Mouse (Mus musculus) limb, embryonic 13.5 days (tissue): ENCODE results near the gene Apod. TPM values are rescaled to one million over a fixed set of nuclear protein-coding genes. Genes with fewer than 3 reads are reported as not detected.

Experiments
- ATAC-seq: fragments of 200-750 bp; cut with Nextera tagmentation; 2 replicates; pipeline ENCODE4 v1.8.0; 2017; ENCODE audit warnings: low read depth, moderate number of reproducible peaks, moderate TSS enrichment; ENCODE audit not compliant: low FRiP score
- H3K27ac ChIP-seq: fragments of 300-500 bp; sonication (generic); 2 replicates; pipeline ENCODE4 v1.5.1; 2015; ENCODE audit warnings: inconsistent platforms, mild to moderate bottlenecking, moderate library complexity
- H3K27me3 ChIP-seq: fragments of 300-500 bp; sonication (generic); 2 replicates; pipeline ENCODE4 v1.6.1; 2015; ENCODE audit warnings: mild to moderate bottlenecking, inconsistent platforms
- H3K36me3 ChIP-seq: fragments of 300-500 bp; sonication (generic); 2 replicates; pipeline ENCODE4 v1.6.1; 2015; ENCODE audit warnings: inconsistent platforms, mild to moderate bottlenecking, moderate library complexity
- H3K4me1 ChIP-seq: fragments of 300-500 bp; sonication (generic); 2 replicates; pipeline ENCODE4 v1.6.1; 2015; ENCODE audit warnings: inconsistent platforms
- H3K4me2 ChIP-seq: fragments of 300-500 bp; sonication (generic); replicated peaks from 2 replicates; pipeline ENCODE4 v1.6.1; 2015; ENCODE audit warnings: inconsistent platforms, mild to moderate bottlenecking, moderate library complexity
- H3K4me3 ChIP-seq: fragments of 300-500 bp; sonication (generic); 2 replicates; pipeline ENCODE4 v1.5.1; 2015; ENCODE audit warnings: moderate library complexity, mild to moderate bottlenecking, inconsistent platforms
- H3K9ac ChIP-seq: fragments of 300-500 bp; sonication (generic); 2 replicates; pipeline ENCODE4 v1.6.1; 2015; ENCODE audit warnings: mild to moderate bottlenecking, inconsistent platforms
- H3K9me3 ChIP-seq: fragments of 300-500 bp; sonication (generic); 2 replicates; pipeline ENCODE4 v1.6.1; 2016; ENCODE audit warnings: inconsistent platforms
- WGBS: fragments of 180-500 bp; shearing (Covaris S2); methylation state at CpG from one replicate; pipeline ENCODE4 v1.1.7; 2015; 5-methylcytosine and 5-hydroxymethylcytosine counted together
- microRNA-seq: library from miRNA; unstranded; fragments of <30 nt; microRNA quantifications from one replicate; pipeline ENCODE4, GENCODE M21; 2016
- polyA plus RNA-seq: library from polyadenylated mRNA; unstranded; fragments of >200 nt; fragmentation: Nextera tagmentation; extraction: Ambion mirVana; gene quantifications from 2 replicates; pipeline ENCODE4 v1.2.1, GENCODE M21; 2015

The Apod gene
- polyA plus RNA-seq, 1 experiment from 2014 or later, result 36.0 TPM

DNA sequence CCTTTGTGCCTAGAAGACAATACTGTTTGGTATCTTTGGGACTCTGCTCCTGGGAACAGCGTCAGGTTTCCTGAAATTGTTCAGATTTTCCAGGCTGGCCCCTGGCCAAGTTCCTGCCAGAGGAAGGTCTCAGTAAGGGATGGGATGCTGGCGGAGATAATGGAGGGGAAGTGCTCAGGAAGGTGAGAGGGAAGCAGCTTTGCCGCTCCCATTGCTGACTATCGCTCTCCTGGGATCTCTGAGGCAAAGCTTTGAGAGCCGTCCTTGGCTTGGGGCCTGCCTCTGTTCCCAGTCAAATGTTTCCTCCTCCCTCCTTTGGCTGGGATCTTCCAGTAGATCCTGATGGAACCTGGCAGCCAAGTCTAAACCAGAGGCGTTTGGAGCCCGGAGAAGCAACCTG, 38.1 kb downstream of the Apod start:
- H3K9ac ChIP-seq, result no peak overlapping the region
- WGBS, result 62% methylated on average over 7 of the region's 7 CpGs
- H3K4me2 ChIP-seq, result no peak overlapping the region
- H3K9me3 ChIP-seq, result no peaks in the 10 kb centered on the region
- no peaks in the 10 kb centered on the region for H3K27me3 ChIP-seq
- H3K4me1 ChIP-seq, result peaks cover 32% of the 10 kb centered on the region
- no peak overlapping the region; the same call in 1 of the 2 replicates for H3K27ac ChIP-seq
- H3K36me3 ChIP-seq, result peaks cover 3% of the 10 kb centered on the region
- no peak for ATAC-seq
- no peak overlapping the region for H3K4me3 ChIP-seq

DNA sequence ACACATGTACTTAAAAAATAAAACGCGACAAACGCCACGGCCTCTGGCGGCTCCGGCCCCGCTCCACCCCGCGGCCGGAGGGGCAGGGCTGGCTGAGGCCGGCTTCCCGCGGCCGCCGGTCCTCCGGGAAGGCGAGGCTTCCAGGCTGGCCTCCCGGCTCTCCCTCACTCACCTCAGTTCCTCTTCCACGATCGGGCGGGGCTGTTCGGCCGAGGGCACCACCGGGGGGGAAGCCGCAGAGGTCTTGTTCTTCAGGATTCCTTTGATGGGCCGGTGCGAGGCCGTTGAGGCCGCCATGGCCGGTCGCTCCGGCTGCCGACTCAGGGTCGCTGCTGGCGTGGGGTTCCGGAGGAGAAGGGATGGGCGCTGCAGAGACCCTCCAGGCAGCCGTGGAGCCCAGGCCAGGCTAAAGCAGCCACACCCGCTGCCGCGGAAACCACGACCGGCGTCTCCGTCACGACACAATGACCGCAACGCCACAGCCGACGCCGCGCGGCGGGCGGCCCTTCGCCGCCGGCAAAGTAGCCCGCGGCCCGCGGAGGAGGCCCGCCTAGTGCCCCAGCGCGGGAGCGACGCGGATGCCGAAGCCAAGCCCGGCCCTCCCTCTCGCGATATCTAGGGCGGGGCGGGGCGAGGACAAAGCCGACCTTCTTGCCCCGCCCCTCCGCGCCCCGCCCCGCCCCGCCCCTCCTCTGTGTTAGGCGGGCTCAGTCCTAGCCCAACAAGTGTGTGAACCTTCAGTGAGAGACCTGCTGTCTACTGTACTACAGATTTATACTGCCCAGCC, 39.7 kb downstream of the Apod start, which contains the start of gene Ppp1r2:
Ppp1r2 (minus strand) TSS at position 604 of the 787 bp plus-strand sequence.
- ATAC-seq, result peak; percentile 94
- H3K9ac ChIP-seq, result peak within 1 kb of the TSS; percentile 98
- peak within 1 kb of the TSS; percentile 87 for H3K27ac ChIP-seq
- no peaks in the 10 kb centered on the region for H3K9me3 ChIP-seq
- WGBS, result under 1% methylated on average over 78 of the region's 83 CpGs
- peak within 1 kb of the TSS; percentile 76 for H3K4me2 ChIP-seq
- H3K27me3 ChIP-seq, result no peaks in the 10 kb centered on the region
- H3K36me3 ChIP-seq, result peaks cover 5% of the 10 kb centered on the region
- peaks cover 32% of the 10 kb centered on the region for H3K4me1 ChIP-seq
- H3K4me3 ChIP-seq, result peak within 1 kb of the TSS; percentile 92

DNA sequence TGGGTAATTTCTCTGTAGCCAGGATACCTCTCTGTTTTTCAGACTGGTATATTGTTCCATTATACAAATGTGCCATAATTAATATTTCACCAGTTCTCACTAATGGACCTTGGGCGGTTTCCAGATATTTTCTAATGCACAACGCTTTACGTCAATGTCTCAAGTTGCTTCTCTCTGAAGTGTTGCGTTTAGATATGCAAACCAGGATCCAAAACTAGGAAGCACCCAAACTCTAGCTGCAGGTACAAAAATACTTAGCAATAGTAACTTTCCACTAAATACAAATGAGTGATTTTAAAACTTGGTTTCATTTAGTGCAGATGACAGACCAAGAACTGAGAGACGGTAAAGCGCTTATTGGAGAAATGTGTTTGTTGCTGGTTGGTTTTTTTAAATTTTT, 40.5 kb downstream of the Apod start:
- H3K27ac ChIP-seq, result no peak overlapping the region
- H3K9ac ChIP-seq, result peak overlapping the region; percentile 98
- peak overlapping the region; percentile 76 for H3K4me2 ChIP-seq
- peak overlapping the region; percentile 92 for H3K4me3 ChIP-seq
- no peak for ATAC-seq
- H3K27me3 ChIP-seq, result no peaks in the 10 kb centered on the region
- no peaks in the 10 kb centered on the region for H3K9me3 ChIP-seq
- H3K36me3 ChIP-seq, result peaks cover 7% of the 10 kb centered on the region
- 3% methylated on average over 6 of the region's 6 CpGs for WGBS
- peaks cover 32% of the 10 kb centered on the region for H3K4me1 ChIP-seq

DNA sequence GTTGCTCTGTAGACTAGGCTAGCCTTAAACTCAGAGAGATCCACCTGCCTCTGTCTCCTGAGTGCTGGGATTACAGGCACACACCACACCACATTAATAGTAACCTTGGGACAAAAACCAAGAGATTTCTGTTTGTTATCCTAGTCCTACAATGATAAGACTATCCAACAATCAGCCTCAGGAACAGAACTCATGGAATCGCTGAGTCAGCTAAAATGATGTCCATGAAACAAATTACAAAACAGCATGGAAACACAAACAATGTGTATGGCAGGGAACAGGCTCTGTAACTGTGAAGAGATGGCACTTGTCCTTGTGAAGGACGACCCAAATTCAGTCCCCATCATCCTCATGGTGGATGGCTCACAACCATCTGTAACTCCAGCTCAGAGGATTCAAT, 47.9 kb downstream of the Apod start:
- H3K9ac ChIP-seq, result no peak overlapping the region
- 90% methylated on average over 2 of the region's 2 CpGs for WGBS

DNA sequence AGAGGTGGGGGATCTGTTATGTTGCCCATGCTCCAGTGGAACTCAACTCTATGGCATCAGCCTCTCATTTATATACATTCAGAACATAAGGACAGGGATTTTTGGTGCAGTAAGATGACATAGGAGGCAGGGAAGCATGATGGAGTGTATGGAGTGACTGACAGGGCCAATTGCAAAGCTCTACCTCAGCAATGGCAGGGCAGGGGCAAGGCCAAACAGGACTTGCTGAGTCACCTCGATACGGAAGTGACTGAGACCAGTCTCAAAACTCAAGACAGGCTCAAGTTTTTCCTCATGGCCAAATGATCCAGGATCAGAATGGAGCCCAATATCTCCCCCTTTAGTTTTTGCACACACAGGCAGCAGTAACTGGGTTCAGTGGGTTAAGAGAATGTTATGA, 58.5 kb downstream of the Apod start:
- Histone ChIP-seq H3K4me1 (no peaks in the 10 kb centered on the region), H3K4me2 (no peak overlapping the region), H3K36me3 (peaks cover 60% of the 10 kb centered on the region), H3K27ac (no peak overlapping the region), H3K9me3 (no peaks in the 10 kb centered on the region), H3K9ac (no peak overlapping the region), H3K27me3 (no peaks in the 10 kb centered on the region), H3K4me3 (no peak overlapping the region)
- 86% methylated on average over 2 of the region's 2 CpGs for WGBS
- ATAC-seq, result no peak

More for the DNA sequence above, 47.9 kb downstream of the Apod start:
- H3K4me1 ChIP-seq, result no peaks in the 10 kb centered on the region
- H3K4me3 ChIP-seq, result no peak overlapping the region
- H3K36me3 ChIP-seq, result peaks cover 29% of the 10 kb centered on the region
- no peak for ATAC-seq
- H3K27me3 ChIP-seq, result no peaks in the 10 kb centered on the region
- no peak overlapping the region for H3K27ac ChIP-seq
- H3K9me3 ChIP-seq, result no peaks in the 10 kb centered on the region
- no peak overlapping the region for H3K4me2 ChIP-seq

DNA sequence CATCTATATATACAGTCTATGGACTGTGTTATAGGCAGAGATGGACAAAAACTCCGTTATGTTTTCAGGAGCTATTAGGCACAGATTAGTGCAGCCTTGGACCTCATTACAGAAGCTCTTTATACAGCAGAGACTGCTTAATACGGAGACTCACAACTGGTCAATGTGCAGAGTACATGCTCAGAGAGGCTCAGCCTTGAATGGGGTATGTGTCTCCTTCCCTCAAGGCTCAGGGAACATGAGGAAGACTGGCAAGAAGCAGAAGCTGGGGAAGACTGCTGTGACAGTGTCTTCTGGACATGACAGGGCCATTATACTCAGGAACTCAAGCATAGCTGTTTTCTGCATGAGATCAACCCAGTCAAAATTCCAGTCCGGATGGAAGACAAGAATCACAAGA, 58.9 kb downstream of the Apod start:
- Histone ChIP-seq H3K9ac (no peak overlapping the region), H3K9me3 (no peaks in the 10 kb centered on the region), H3K36me3 (peaks cover 56% of the 10 kb centered on the region), H3K4me1 (no peaks in the 10 kb centered on the region), H3K27ac (no peak overlapping the region), H3K4me2 (no peak overlapping the region), H3K4me3 (no peak overlapping the region), H3K27me3 (no peaks in the 10 kb centered on the region)
- ATAC-seq, result no peak
- 80% methylated on average over 3 of the region's 3 CpGs for WGBS

DNA sequence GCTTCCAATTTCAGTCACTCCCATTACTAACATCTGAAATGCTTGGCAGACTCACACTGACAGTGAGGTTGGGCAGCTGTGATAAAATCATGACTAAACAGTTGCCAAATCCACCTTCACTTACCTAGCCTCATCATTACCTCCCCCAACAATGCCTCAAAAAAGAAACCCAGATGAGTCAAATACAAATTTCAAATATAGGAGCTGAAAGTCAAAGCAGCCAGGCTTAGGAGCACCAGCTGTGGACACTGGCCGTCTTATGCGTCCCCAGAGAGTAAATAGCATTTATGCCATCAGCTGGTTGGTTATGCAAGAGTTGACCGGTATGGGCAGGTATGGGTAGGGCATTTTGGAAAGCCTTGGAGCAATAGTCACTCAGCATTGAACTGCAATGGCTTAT, 65.2 kb downstream of the Apod start:
- H3K4me2 ChIP-seq, result no peak overlapping the region
- ATAC-seq, result no peak
- no peaks in the 10 kb centered on the region for H3K4me1 ChIP-seq
- no peak overlapping the region for H3K27ac ChIP-seq
- no peaks in the 10 kb centered on the region for H3K9me3 ChIP-seq
- WGBS, result 90% methylated on average over 3 of the region's 3 CpGs
- peaks cover 12% of the 10 kb centered on the region for H3K36me3 ChIP-seq
- H3K9ac ChIP-seq, result no peak overlapping the region
- H3K27me3 ChIP-seq, result no peaks in the 10 kb centered on the region
- H3K4me3 ChIP-seq, result no peak overlapping the region

DNA sequence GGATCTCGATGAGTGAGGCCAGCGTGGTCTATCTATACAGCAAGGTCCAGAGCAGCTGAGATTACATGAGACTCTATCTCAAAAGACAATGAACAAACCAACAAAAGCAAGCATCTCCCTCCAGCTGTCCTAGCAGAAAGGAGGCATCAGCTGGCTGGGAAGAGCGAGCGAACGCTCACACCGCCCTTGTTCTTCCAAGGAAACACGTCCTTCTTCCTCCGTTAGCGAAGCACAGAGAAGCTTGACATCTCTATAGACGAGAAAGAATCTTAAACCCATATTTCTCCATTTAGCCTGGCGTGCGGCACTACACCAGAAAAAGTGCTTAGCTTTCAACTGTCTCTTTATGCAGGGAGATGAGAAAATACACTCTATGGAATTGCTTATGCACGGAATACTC, 65.9 kb downstream of the Apod start:
- WGBS, result 92% methylated on average over 13 of the region's 13 CpGs
- no peaks in the 10 kb centered on the region for H3K4me1 ChIP-seq
- peaks cover 12% of the 10 kb centered on the region for H3K36me3 ChIP-seq
- H3K4me2 ChIP-seq, result no peak overlapping the region
- H3K9ac ChIP-seq, result no peak overlapping the region
- no peak overlapping the region for H3K4me3 ChIP-seq
- no peaks in the 10 kb centered on the region for H3K27me3 ChIP-seq
- no peak overlapping the region for H3K27ac ChIP-seq
- no peaks in the 10 kb centered on the region for H3K9me3 ChIP-seq
- ATAC-seq, result no peak

DNA sequence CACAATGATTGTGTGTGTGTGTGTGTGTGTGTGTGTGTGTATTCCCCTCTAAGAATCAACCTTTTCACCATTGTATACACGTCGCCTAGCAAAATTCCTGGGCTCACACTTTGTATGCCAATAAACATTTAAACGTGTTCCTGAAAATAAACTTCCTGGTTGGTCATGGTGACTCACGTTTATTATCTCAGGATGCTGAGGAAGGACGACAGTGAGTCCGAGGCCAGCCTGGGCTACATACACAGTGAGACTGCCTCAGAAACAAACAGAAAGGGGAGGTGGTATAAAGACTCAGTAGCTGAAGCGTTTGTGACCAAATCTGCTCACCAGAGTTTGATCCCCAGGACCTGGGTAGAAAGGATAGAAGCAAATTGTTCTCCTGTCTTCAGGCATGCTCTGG, 67.2 kb downstream of the Apod start:
- H3K9me3 ChIP-seq, result no peaks in the 10 kb centered on the region
- 77% methylated on average over 7 of the region's 7 CpGs for WGBS
- H3K36me3 ChIP-seq, result peaks cover 6% of the 10 kb centered on the region
- no peak overlapping the region for H3K4me3 ChIP-seq
- H3K9ac ChIP-seq, result no peak overlapping the region
- no peaks in the 10 kb centered on the region for H3K4me1 ChIP-seq
- no peak for ATAC-seq
- no peaks in the 10 kb centered on the region for H3K27me3 ChIP-seq
- no peak overlapping the region for H3K27ac ChIP-seq
- no peak overlapping the region for H3K4me2 ChIP-seq

Small RNA genes within 50 kb of the gene (microRNA-seq; reads per million reads assigned to microRNA genes)
- not detected for gene Gm27415

Other genes starting within 250 kb of the Apod start
- gene Xxylt1, start 233.4 kb downstream of the Apod start, polyA plus RNA-seq, result 17.9 and 18.3 TPM in 2 replicates
- 18.6 and 20.9 TPM in 2 replicates for gene Acap2, start 113.6 kb downstream of the Apod start, polyA plus RNA-seq
- gene Ppp1r2, start 39.5 kb downstream of the Apod start, polyA plus RNA-seq, result 67.3 and 73.6 TPM in 2 replicates
- gene Bdh1, start 107.5 kb upstream of the Apod start, polyA plus RNA-seq, result 22.3 and 25.0 TPM in 2 replicates